Mouse (Mus musculus): ENCODE measurements around the gene Gm13040. TPM values are rescaled to one million over a fixed set of nuclear protein-coding genes. Genes with fewer than 3 reads are reported as not detected.
"Not testable (repeated sequence)": the region's sequence is repeated elsewhere in the genome, so short reads cannot be mapped to it uniquely, and the experiment has no call there.

Gm13040 gene
- not detected in 2 replicates for polyA plus RNA-seq (2014; fragmentation: Nextera tagmentation; extraction: Ambion mirVana)

DNA sequence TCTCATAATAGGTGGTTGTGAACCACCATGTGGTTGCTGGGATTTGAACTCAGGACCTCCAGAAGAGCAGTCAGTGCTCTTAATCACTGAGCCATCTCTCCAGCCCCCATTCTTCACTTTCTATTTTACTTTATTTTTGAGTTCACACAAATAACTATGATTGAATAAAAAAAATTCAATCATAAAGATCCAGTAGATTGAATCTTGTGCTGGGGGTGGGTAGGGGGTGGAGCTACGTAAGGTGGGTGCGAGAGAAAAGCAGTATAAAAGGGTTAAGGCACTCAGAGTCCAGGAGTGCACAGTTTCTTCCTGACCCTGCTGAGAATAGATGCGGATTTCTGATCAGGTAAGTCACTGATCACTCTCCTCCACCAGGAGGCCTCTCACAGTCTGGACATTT, at the start of gene Gm13040:
Gene Gm13040 (plus strand): TSS at position 301 of the 400 bp plus-strand sequence.
- WGBS, result no CpG with 5 or more reads among the region's 3 CpGs
- H3K27ac ChIP-seq (ENCODE audit: low read depth, low read length); ATAC-seq (ENCODE audit: low FRiP score, low TSS enrichment): not testable (repeated sequence)

DNA sequence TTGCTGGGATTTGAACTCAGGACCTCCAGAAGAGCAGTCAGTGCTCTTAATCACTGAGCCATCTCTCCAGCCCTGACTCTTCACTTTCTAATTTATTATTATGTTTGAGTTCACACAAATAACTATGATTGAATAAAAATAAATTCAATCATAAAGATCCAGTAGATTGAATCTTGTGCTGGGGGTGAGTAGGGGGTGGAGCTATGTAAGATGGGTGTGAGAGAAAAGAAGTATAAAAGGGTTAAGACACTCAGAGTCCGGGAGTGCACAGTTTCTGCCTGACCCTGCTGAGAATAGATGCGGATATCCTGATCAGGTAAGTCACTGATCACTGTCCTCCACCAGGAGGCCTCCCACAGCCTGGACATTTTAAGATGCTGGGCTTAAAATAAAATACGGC, 24.7 kb upstream of the Gm13040 start, which contains the start of gene Gm13043:
Gene Gm13043 (plus strand): TSS at position 301 of the 400 bp plus-strand sequence.
- Histone ChIP-seq H3K4me1 (ENCODE audit: control insufficient read depth, insufficient read depth, low read length) (no peaks in the 10 kb centered on the region), H3K27me3 (ENCODE audit: control insufficient read depth, insufficient read depth, low read length) (no peaks in the 10 kb centered on the region), H3K4me3 (ENCODE audit: low read length) (no peak within 1 kb of the TSS), H3K9ac (ENCODE audit: low read depth, low read length) (no peak within 1 kb of the TSS), H3K4me2 (replicated peaks; ENCODE audit: low read depth, low read length) (no peak within 1 kb of the TSS), H3K9me3 (ENCODE audit: control insufficient read depth, low read length) (no peaks in the 10 kb centered on the region), H3K27ac (ENCODE audit: low read depth, low read length) (no peak within 1 kb of the TSS), H3K36me3 (ENCODE audit: control insufficient read depth, insufficient read depth, low read length) (no peaks in the 10 kb centered on the region)
- 84% methylated on average over 3 of the region's 3 CpGs for WGBS
- ATAC-seq (ENCODE audit: low FRiP score, low TSS enrichment), result no peak

More for the DNA sequence above, at the start of gene Gm13040:
- not testable (repeated sequence) for H3K4me3 ChIP-seq (ENCODE audit: low read length); H3K9ac ChIP-seq (ENCODE audit: low read depth, low read length); H3K27me3 ChIP-seq (ENCODE audit: control insufficient read depth, insufficient read depth, low read length); H3K9me3 ChIP-seq (ENCODE audit: control insufficient read depth, low read length); H3K36me3 ChIP-seq (ENCODE audit: control insufficient read depth, insufficient read depth, low read length); H3K4me1 ChIP-seq (ENCODE audit: control insufficient read depth, insufficient read depth, low read length); H3K4me2 ChIP-seq (replicated peaks; ENCODE audit: low read depth, low read length)

DNA sequence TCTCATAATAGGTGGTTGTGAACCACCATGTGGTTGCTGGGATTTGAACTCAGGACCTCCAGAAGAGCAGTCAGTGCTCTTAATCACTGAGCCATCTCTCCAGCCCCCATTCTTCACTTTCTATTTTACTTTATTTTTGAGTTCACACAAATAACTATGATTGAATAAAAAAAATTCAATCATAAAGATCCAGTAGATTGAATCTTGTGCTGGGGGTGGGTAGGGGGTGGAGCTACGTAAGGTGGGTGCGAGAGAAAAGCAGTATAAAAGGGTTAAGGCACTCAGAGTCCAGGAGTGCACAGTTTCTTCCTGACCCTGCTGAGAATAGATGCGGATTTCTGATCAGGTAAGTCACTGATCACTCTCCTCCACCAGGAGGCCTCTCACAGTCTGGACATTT, 15.6 kb downstream of the Gm13040 start, which contains the start of the genes BC080695 and Gm13057:
Gene BC080695 (plus strand): TSS at position 301 of the 400 bp plus-strand sequence.
Gene Gm13057 (plus strand): TSS at position 310 of the 400 bp plus-strand sequence.
- H3K9me3 ChIP-seq (ENCODE audit: control insufficient read depth, low read length); H3K36me3 ChIP-seq (ENCODE audit: control insufficient read depth, insufficient read depth, low read length): not testable (repeated sequence)
- no CpG with 5 or more reads among the region's 3 CpGs for WGBS

More for the DNA sequence above, 15.6 kb downstream of the Gm13040 start, which contains the start of the genes BC080695 and Gm13057:
- not testable (repeated sequence) for ATAC-seq (ENCODE audit: low FRiP score, low TSS enrichment); H3K9ac ChIP-seq (ENCODE audit: low read depth, low read length); H3K27me3 ChIP-seq (ENCODE audit: control insufficient read depth, insufficient read depth, low read length); H3K27ac ChIP-seq (ENCODE audit: low read depth, low read length); H3K4me2 ChIP-seq (replicated peaks; ENCODE audit: low read depth, low read length); H3K4me1 ChIP-seq (ENCODE audit: control insufficient read depth, insufficient read depth, low read length); H3K4me3 ChIP-seq (ENCODE audit: low read length)

Other genes with a start within 250 kb of the Gm13040 start
- gene Pdpn, start 236.4 kb upstream of the Gm13040 start, polyA plus RNA-seq (2014; fragmentation: Nextera tagmentation; extraction: Ambion mirVana), result 47.4 and 48.7 TPM in 2 replicates
- gene Lrrc38, start 186.2 kb upstream of the Gm13040 start, polyA plus RNA-seq (2014; fragmentation: Nextera tagmentation; extraction: Ambion mirVana), result not detected in 2 replicates
- gene Pramel1, start 141.5 kb upstream of the Gm13040 start, polyA plus RNA-seq (2014; fragmentation: Nextera tagmentation; extraction: Ambion mirVana), result not detected in 2 replicates
- 7.5 and 17.7 TPM in 2 replicates for gene Pramef8, start 123.5 kb upstream of the Gm13040 start, polyA plus RNA-seq (2014; fragmentation: Nextera tagmentation; extraction: Ambion mirVana)
- not detected in 2 replicates for gene Oog4, start 85.6 kb upstream of the Gm13040 start, polyA plus RNA-seq (2014; fragmentation: Nextera tagmentation; extraction: Ambion mirVana)
- gene Gm13043, start 24.6 kb upstream of the Gm13040 start, polyA plus RNA-seq (2014; fragmentation: Nextera tagmentation; extraction: Ambion mirVana), result not detected in 2 replicates
- gene BC080695, start 15.7 kb downstream of the Gm13040 start, polyA plus RNA-seq (2014; fragmentation: Nextera tagmentation; extraction: Ambion mirVana), result not detected in 2 replicates
- not detected in 2 replicates for gene Gm13057, start 15.8 kb downstream of the Gm13040 start, polyA plus RNA-seq (2014; fragmentation: Nextera tagmentation; extraction: Ambion mirVana)
- not detected in 2 replicates for gene Gm13083, start 79.0 kb downstream of the Gm13040 start, polyA plus RNA-seq (2014; fragmentation: Nextera tagmentation; extraction: Ambion mirVana)
- gene Gm13088, start 121.3 kb downstream of the Gm13040 start, polyA plus RNA-seq (2014; fragmentation: Nextera tagmentation; extraction: Ambion mirVana), result not detected in 2 replicates
- not detected in 2 replicates for gene Gm13089, start 166.8 kb downstream of the Gm13040 start, polyA plus RNA-seq (2014; fragmentation: Nextera tagmentation; extraction: Ambion mirVana)
- gene Gm13078, start 183.5 kb downstream of the Gm13040 start, polyA plus RNA-seq (2014; fragmentation: Nextera tagmentation; extraction: Ambion mirVana), result not detected in 2 replicates